Mouse (Mus musculus) embryonic fibroblast, embryonic 13.5 days (primary cell): ENCODE results near the gene Pik3c2b.

ENCODE experiments used
- CTCF ChIP-seq: IDR thresholded peaks from 2 replicates; pipeline ENCODE4 v1.5.1; 2011; ENCODE audit warnings: mild to moderate bottlenecking, control low read depth, low read length, moderate library complexity, borderline replicate concordance; ENCODE audit not compliant: insufficient read depth
- POLR2A ChIP-seq: IDR thresholded peaks from 2 replicates; pipeline ENCODE4 v1.6.1; 2011; ENCODE audit warnings: low read depth, mild to moderate bottlenecking, control low read depth, low read length, moderate library complexity

DNA sequence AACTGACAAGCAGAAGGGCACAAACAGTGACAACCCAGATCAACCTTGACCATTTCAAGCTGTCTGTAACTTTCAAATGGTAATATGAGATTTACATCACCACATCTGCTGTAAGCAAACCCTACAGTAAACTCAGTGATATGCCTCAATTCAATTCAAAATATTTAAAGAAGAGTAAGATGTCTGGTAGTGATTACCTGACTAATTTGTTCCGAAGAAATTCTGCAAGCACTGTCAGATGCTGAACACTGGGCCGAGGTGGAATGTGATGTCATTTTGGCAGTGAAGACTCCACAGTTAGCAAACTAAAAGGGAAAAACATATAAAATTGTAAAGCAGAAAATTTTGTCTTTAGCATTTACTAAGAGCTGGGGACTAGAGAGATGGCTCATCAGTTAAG lies 26.9 kb upstream of the Pik3c2b start:
- TF ChIP-seq POLR2A (no peak), CTCF (no peak)
